In genomic region chr17:88057846-88058245, GRCm38 (mm10) we compare ENCODE assay signal across 10 mouse cellular contexts. TPM values are rescaled to one million over a fixed set of nuclear protein-coding genes. Genes with fewer than 3 reads are reported as not detected.
DNase-seq lines count a peak whose midpoint lies in the region; ATAC-seq and TF ChIP-seq lines count a peak whose summit lies in the region.
"Had no signal": no experiment of that assay in that cellular context is flagged by ENCODE, and none has a peak within 500 bp of the region (broad histone marks: within the 10 kb centered on the region; RNA-seq: fewer than 3 reads in every experiment).

No protein-coding gene starts in this region.

- no peaks in the 10 kb centered on the region for H3K36me3 ChIP-seq in hindbrain, postnatal 0 days (ENCODE audit: insufficient read depth, low read length)
- H3K36me3 ChIP-seq in hindbrain, embryonic 16.5 days (ENCODE audit: control insufficient read depth, insufficient read depth, low read length) = no peaks in the 10 kb centered on the region

- no peak for TF ChIP-seq CTCF in hindbrain, postnatal 0 days (IDR thresholded peaks at IDR 0.05; ENCODE audit: low read depth)

- H3K4me1 ChIP-seq in hindbrain, postnatal 0 days (ENCODE audit: insufficient read depth, low read length) = peaks cover 3% of the 10 kb centered on the region
- peaks cover 14% of the 10 kb centered on the region for H3K4me1 ChIP-seq in hindbrain, embryonic 16.5 days (ENCODE audit: control insufficient read depth, insufficient read depth, low read depth, low read length)

- H3K4me3 ChIP-seq in hindbrain, postnatal 0 days (ENCODE audit: low read length) = no peak overlapping the region
- no peak overlapping the region for H3K4me3 ChIP-seq in hindbrain, embryonic 16.5 days (ENCODE audit: low read length)

- ATAC-seq in hindbrain, postnatal 0 days = no peak
- no peak for ATAC-seq in hindbrain, embryonic 16.5 days
- ATAC-seq in inflammation-experienced regulatory T-cells, adult 6 months = peak; percentile 67

- H3K4me2 ChIP-seq in hindbrain, postnatal 0 days (ENCODE audit: low read depth, low read length) = no peak overlapping the region
- no peak overlapping the region for H3K4me2 ChIP-seq in hindbrain, embryonic 16.5 days (ENCODE audit: low read length)

- WGBS in hindbrain, postnatal 0 days = 91% methylated on average over 1 of the region's 1 CpGs
- 92% methylated on average over 1 of the region's 1 CpGs for WGBS in hindbrain, embryonic 16.5 days

- no peak overlapping the region for H3K27ac ChIP-seq in hindbrain, postnatal 0 days
- no peak overlapping the region for H3K27ac ChIP-seq in hindbrain, embryonic 16.5 days (ENCODE audit: low read depth, low read length)

- DNase-seq in hindbrain, postnatal 0 days (ENCODE audit: low spot score) = peak; percentile 27
- peak; percentile 26 for DNase-seq in 3T3-L1 (ENCODE audit: low read depth, low spot score)
- DNase-seq in B cell, adult 2 months = peak; percentile 28 to 42
- DNase-seq in adrenal gland, postnatal 25 days = no peak
- no peak for DNase-seq in cerebellum, postnatal 25 days
- DNase-seq in left cerebral cortex, adult 9 months (ENCODE audit: low spot score in 2 of 2) = no peak
- DNase-seq: kidney, adult 18-20 months; lung, postnatal 36 days had no signal

- H3K9ac ChIP-seq in hindbrain, postnatal 0 days (replicated peaks; ENCODE audit: low read length) = no peak overlapping the region
- H3K9ac ChIP-seq in hindbrain, embryonic 16.5 days (ENCODE audit: low read depth, low read length) = no peak overlapping the region

- no peaks in the 10 kb centered on the region for H3K9me3 ChIP-seq in hindbrain, postnatal 0 days (ENCODE audit: low read length)
- H3K9me3 ChIP-seq in hindbrain, embryonic 16.5 days (ENCODE audit: control insufficient read depth, low read length) = no peaks in the 10 kb centered on the region

- no peaks in the 10 kb centered on the region for H3K27me3 ChIP-seq in hindbrain, postnatal 0 days (ENCODE audit: insufficient read depth, low read length)
- H3K27me3 ChIP-seq in hindbrain, embryonic 16.5 days (replicated peaks; ENCODE audit: control insufficient read depth, insufficient read depth, low read length) = no peaks in the 10 kb centered on the region

RNA-seq across cellular contexts. Expression of gene Fbxo11, which starts 7.2 kb away (rescaled TPM):
- total RNA-seq in hindbrain, postnatal 0 days (2014; rRNA removed) = 39.3 and 39.5 TPM in 2 replicates
- 23.1 and 23.7 TPM in 2 replicates for polyA plus RNA-seq in hindbrain, postnatal 0 days (2015; fragmentation: Nextera tagmentation; extraction: Ambion mirVana)
- 21.3 and 23.7 TPM in 2 replicates for polyA plus RNA-seq in hindbrain, embryonic 16.5 days (2015; fragmentation: Nextera tagmentation; extraction: Ambion mirVana)
- 10 to 100 TPM; 15.8 to 26.4 (median 17.9) TPM for polyA plus RNA-seq in inflammation-experienced regulatory T-cells, adult 6 months (2017; shearing (Covaris generic))
- total RNA-seq in adrenal gland, postnatal 25 days (2021) = 58.9 and 65.5 TPM in 2 replicates

Comparison
In these comparisons a context has a peak if more than half of its experiments do, and no peak if none do; other contexts are left out.
1. DNase-seq: peak in hindbrain, postnatal 0 days (single experiment), 3T3-L1 (single experiment) and B cell, adult 2 months (2 of 2); none in adrenal gland, postnatal 25 days (single experiment), cerebellum, postnatal 25 days (0 of 2) and left cerebral cortex, adult 9 months (0 of 2).